Mouse (Mus musculus): ENCODE results near the gene Lnx2.

DNA sequence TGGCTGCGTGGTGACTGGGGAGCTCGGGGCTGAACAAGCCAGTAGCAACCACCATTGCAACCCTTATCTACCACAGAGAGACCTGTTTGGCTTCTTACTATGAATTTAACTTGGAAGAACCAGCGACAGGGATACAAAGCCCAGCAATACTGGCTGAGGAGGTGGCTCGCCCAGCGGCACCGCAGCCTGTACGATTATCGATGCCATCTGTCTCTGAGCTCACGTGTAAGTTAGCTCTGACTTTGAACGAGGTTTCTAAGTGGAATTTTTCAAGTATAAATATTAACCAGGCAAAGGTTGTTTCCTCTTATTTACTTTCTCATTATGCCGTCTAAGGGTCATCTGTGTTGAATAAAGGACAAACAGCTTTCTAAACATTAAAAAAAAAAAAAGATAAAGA, 58.9 kb downstream of the Lnx2 start:
- TF ChIP-seq CTCF (IDR thresholded peaks at IDR 0.05; ENCODE audit: extremely low read depth, insufficient read length, insufficient replicate concordance, low read depth, low read length): no peak
- no peak for TF ChIP-seq POLR2A (IDR thresholded peaks at IDR 0.05; ENCODE audit: low read depth, low read length)
